Mouse (Mus musculus) C2C12 (cell line): ENCODE measurements at regions not wholly inside any gene's neighbourhood (a gene's known extent, or its start where the extent isn't known, plus 50 kb on each side); places are given as distances from the start of the nearest gene placed in this dataset.

Experiments used
- CEBPB ChIP-seq: IDR thresholded peaks from one replicate; pipeline ENCODE4 v1.6.1; 2011; ENCODE audit warnings: low read depth, mild to moderate bottlenecking, control low read depth, moderate library complexity
- CTCF ChIP-seq: IDR thresholded peaks from one replicate; pipeline ENCODE4 v1.5.1; 2011; ENCODE audit not compliant: control insufficient read depth, insufficient read depth, insufficient read length
- FOSL1 ChIP-seq: IDR thresholded peaks from one replicate; pipeline ENCODE4 v1.8.0; 2011; ENCODE audit warnings: mild to moderate bottlenecking, low read length; ENCODE audit not compliant: poor library complexity, insufficient read depth, severe bottlenecking
- MAX ChIP-seq: IDR thresholded peaks from one replicate; pipeline ENCODE4 v1.6.1; 2011; ENCODE audit warnings: mild to moderate bottlenecking, control low read depth
- MYOD1 ChIP-seq: IDR thresholded peaks from one replicate; pipeline ENCODE4 v1.6.1; 2011; ENCODE audit warnings: low read depth; ENCODE audit not compliant: control insufficient read depth, insufficient read length
- MYOG ChIP-seq: IDR thresholded peaks from one replicate; pipeline ENCODE4 v1.6.1; 2011; ENCODE audit not compliant: control insufficient read depth, insufficient read length; ENCODE audit errors: extremely low read depth
- USF1 ChIP-seq: IDR thresholded peaks from one replicate; pipeline ENCODE4 v1.6.1; 2011; ENCODE audit warnings: low read depth, mild to moderate bottlenecking, control low read depth, moderate library complexity

DNA sequence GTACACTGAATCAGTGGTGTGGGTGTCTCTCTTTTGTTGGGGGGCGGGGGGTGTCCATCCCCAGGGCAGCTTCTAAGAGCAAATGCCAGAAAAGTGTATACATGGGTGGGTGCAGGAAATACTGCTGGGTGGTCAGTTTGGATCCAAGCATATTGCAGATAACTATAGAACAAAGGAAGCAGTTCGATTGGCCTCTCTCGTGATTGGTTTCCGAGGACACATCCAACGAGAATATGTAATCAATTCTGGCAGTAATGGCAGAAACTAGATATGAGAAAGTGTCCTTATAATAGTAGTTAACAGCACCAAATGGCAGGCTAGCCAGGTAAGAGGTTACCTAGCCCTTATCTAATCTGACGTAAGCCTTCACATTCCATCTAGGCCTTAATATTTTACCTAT, 165.2 kb upstream of the Gdi2 start:
- no peak for TF ChIP-seq CTCF
- no peak for TF ChIP-seq MAX
- TF ChIP-seq USF1: no peak
- no peak for TF ChIP-seq FOSL1
- TF ChIP-seq MYOG: no peak
- no peak for TF ChIP-seq CEBPB
- no peak for TF ChIP-seq MYOD1
